Mouse (Mus musculus) forebrain, embryonic 16.5 days (tissue): ENCODE data around the gene Slc38a4. TPM values are rescaled to one million over a fixed set of nuclear protein-coding genes. Genes with fewer than 3 reads are reported as not detected.

Experiments used
- ATAC-seq: fragments of 200-750 bp; cut with Nextera tagmentation; 2 replicates; pipeline ENCODE4 v1.8.0; 2017; ENCODE audit warnings: mild to moderate bottlenecking, moderate library complexity
- H3K27ac ChIP-seq: fragments of 300-500 bp; sonication (generic); 2 replicates; pipeline ENCODE4 v1.5.1; 2014; ENCODE audit warnings: low read length, control low read depth
- H3K27me3 ChIP-seq: fragments of 300-500 bp; sonication (generic); replicated peaks from 2 replicates; pipeline ENCODE4 v1.6.1; 2014; ENCODE audit warnings: low read length; ENCODE audit not compliant: control insufficient read depth, insufficient read depth
- H3K36me3 ChIP-seq: fragments of 300-500 bp; sonication (generic); 2 replicates; pipeline ENCODE4 v1.6.1; 2014; ENCODE audit not compliant: control insufficient read depth, insufficient read depth
- H3K4me1 ChIP-seq: fragments of 300-500 bp; sonication (generic); replicated peaks from 2 replicates; pipeline ENCODE4 v1.6.1; 2014; ENCODE audit warnings: low read length; ENCODE audit not compliant: control insufficient read depth, insufficient read depth
- H3K4me2 ChIP-seq: fragments of 300-500 bp; sonication (generic); 2 replicates; pipeline ENCODE4 v1.6.1; 2014; ENCODE audit warnings: mild to moderate bottlenecking, low read length, control low read depth
- H3K4me3 ChIP-seq: fragments of 300-500 bp; sonication (generic); replicated peaks from 2 replicates; pipeline ENCODE4 v1.5.1; 2014; ENCODE audit warnings: mild to moderate bottlenecking, low read length, control low read depth
- H3K9ac ChIP-seq: fragments of 300-500 bp; sonication (generic); replicated peaks from 2 replicates; pipeline ENCODE4 v1.6.1; 2014; ENCODE audit warnings: low read depth, low read length, control low read depth
- H3K9me3 ChIP-seq: fragments of 300-500 bp; sonication (generic); 2 replicates; pipeline ENCODE4 v1.6.1; 2016; ENCODE audit warnings: low read length; ENCODE audit not compliant: control insufficient read depth
- WGBS: fragments of 180-500 bp; shearing (Covaris S2); extraction: QIAGEN DNeasy Blood & Tissue Kit; methylation state at CpG from one replicate; pipeline ENCODE4 v1.1.7; 2014; 5-methylcytosine and 5-hydroxymethylcytosine counted together
- polyA plus RNA-seq: library from polyadenylated mRNA; unstranded; fragments of >200 nt; fragmentation: Nextera tagmentation; extraction: Ambion mirVana; gene quantifications from 2 replicates; pipeline ENCODE4 v1.2.1, GENCODE M21; 2015

The Slc38a4 gene
- polyA plus RNA-seq, 1 experiment from 2014 or later = 3.7 TPM

- Histone ChIP-seq H3K4me1 (no peaks in the 10 kb centered on the region), H3K9me3 (no peaks in the 10 kb centered on the region), H3K36me3 (no peaks in the 10 kb centered on the region), H3K27ac (no peak overlapping the region), H3K4me3 (no peak overlapping the region), H3K27me3 (no peaks in the 10 kb centered on the region), H3K9ac (no peak overlapping the region), H3K4me2 (no peak overlapping the region)
- 81% methylated on average over 4 of the region's 4 CpGs for WGBS
- no peak for ATAC-seq
Observed at GRCm38 (mm10) chr15:96969792-96970191, 86.0 kb downstream of the Slc38a4 start.

DNA sequence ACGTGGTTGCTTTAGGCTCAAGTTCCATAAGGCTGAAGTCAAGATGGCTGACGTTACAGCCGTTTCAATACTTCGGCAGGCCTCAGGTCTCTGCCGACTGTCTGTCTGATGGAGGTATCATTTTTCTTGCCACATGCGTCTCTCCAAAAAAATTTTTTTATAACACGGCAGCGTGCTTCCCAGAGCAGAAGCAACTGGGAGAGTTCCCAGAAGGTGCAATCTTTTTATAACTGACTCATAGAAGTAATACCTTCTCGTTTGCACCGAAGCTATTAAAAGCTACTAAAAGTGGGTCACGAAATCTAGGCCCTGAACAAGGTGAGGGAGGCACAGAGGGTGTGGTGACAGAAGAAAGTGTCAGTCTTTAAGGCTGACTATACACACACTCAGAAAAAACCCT, 87.0 kb downstream of the Slc38a4 start:
- no peak for ATAC-seq
- no peak overlapping the region for H3K27ac ChIP-seq
- 88% methylated on average over 11 of the region's 11 CpGs for WGBS
- no peak overlapping the region for H3K9ac ChIP-seq
- no peaks in the 10 kb centered on the region for H3K4me1 ChIP-seq
- no peaks in the 10 kb centered on the region for H3K9me3 ChIP-seq
- no peak overlapping the region for H3K4me3 ChIP-seq
- no peaks in the 10 kb centered on the region for H3K36me3 ChIP-seq
- H3K4me2 ChIP-seq = no peak overlapping the region
- H3K27me3 ChIP-seq = no peaks in the 10 kb centered on the region

- Histone ChIP-seq H3K4me3 (no peak overlapping the region), H3K9me3 (peaks cover 3% of the 10 kb centered on the region; the same call in 1 of the 2 replicates), H3K4me1 (no peaks in the 10 kb centered on the region), H3K36me3 (no peaks in the 10 kb centered on the region), H3K27me3 (no peaks in the 10 kb centered on the region), H3K27ac (no peak overlapping the region), H3K4me2 (no peak overlapping the region), H3K9ac (no peak overlapping the region)
- ATAC-seq = no peak
- 86% methylated on average over 3 of the region's 3 CpGs for WGBS
Observed at GRCm38 (mm10) chr15:96966326-96966725, 89.4 kb downstream of the Slc38a4 start.

GRCm38 (mm10) chr15:96963735-96964134, 92.0 kb downstream of the Slc38a4 start:
- H3K4me3 ChIP-seq = no peak overlapping the region

GRCm38 (mm10) chr15:96963318-96963717, 92.4 kb downstream of the Slc38a4 start:
- 78% methylated on average over 8 of the region's 8 CpGs for WGBS

More at GRCm38 (mm10) chr15:96963735-96964134, 92.0 kb downstream of the Slc38a4 start:
- H3K4me1 ChIP-seq = no peaks in the 10 kb centered on the region
- H3K9me3 ChIP-seq = peaks cover 3% of the 10 kb centered on the region; the same call in 1 of the 2 replicates
- no peak overlapping the region for H3K4me2 ChIP-seq
- no peak for ATAC-seq
- 78% methylated on average over 10 of the region's 10 CpGs for WGBS
- no peak overlapping the region for H3K27ac ChIP-seq
- no peaks in the 10 kb centered on the region for H3K27me3 ChIP-seq
- no peaks in the 10 kb centered on the region for H3K36me3 ChIP-seq
- H3K9ac ChIP-seq = no peak overlapping the region

DNA sequence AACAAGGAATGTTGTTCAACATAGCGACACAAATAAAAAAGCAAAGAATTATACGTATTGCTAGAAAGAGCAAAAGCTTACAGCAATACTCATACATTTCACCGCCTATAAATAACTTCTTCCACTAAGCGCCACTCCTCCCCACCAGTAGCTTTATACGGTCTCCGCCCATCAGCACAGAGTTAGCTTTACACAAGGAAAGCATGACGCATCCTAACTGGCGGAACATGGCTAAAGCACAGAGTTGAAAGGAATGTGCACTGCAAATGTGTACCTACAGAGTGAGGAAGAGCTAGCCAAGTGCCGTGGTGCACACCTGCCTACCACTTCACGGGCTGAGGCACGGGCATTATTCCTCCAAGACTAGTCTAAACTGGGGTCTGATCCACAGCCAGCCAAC, 95.4 kb downstream of the Slc38a4 start:
- no peak overlapping the region for H3K9ac ChIP-seq
- H3K36me3 ChIP-seq = no peaks in the 10 kb centered on the region
- no peak for ATAC-seq
- H3K4me3 ChIP-seq = no peak overlapping the region
- H3K4me1 ChIP-seq = no peaks in the 10 kb centered on the region
- WGBS = 95% methylated on average over 11 of the region's 11 CpGs
- H3K4me2 ChIP-seq = no peak overlapping the region
- H3K27me3 ChIP-seq = no peaks in the 10 kb centered on the region
- no peak overlapping the region for H3K27ac ChIP-seq
- peaks cover 3% of the 10 kb centered on the region; the same call in 1 of the 2 replicates for H3K9me3 ChIP-seq

More at GRCm38 (mm10) chr15:96963318-96963717, 92.4 kb downstream of the Slc38a4 start:
- Histone ChIP-seq H3K4me3 (no peak overlapping the region), H3K27ac (no peak overlapping the region), H3K4me2 (no peak overlapping the region), H3K27me3 (no peaks in the 10 kb centered on the region), H3K9ac (no peak overlapping the region), H3K9me3 (peaks cover 3% of the 10 kb centered on the region; the same call in 1 of the 2 replicates), H3K36me3 (no peaks in the 10 kb centered on the region), H3K4me1 (no peaks in the 10 kb centered on the region)
- no peak for ATAC-seq

GRCm38 (mm10) chr15:96959247-96959646, 96.5 kb downstream of the Slc38a4 start:
- 25% methylated on average over 2 of the region's 2 CpGs for WGBS
- no peak; the same call in 1 of the 2 replicates for ATAC-seq

DNA sequence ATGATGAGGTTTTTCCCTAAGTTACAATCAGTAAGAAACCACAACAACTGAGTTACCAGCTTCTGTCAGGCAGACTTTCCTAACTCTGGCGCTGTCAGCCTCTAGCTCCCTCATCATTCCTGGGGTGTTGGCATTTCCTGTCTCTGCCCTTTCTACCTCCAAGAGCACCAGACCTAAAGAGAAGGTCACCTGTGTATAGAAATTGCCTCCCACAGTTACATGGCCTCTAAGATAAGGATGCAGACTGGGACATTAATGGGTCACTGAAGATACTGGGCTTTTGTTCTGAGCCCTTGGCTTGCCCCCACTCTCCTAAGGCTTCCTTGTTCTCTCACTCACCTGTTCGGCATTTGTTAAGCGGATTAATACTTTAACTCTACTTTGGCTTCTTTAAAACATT, 99.1 kb downstream of the Slc38a4 start:
- Histone ChIP-seq H3K36me3 (no peaks in the 10 kb centered on the region), H3K9me3 (no peaks in the 10 kb centered on the region; the same call in 1 of the 2 replicates), H3K27me3 (no peaks in the 10 kb centered on the region), H3K4me1 (no peaks in the 10 kb centered on the region; the same call in 1 of the 2 replicates), H3K4me2 (no peak overlapping the region), H3K4me3 (no peak overlapping the region), H3K9ac (no peak overlapping the region), H3K27ac (no peak overlapping the region)
- 84% methylated on average over 3 of the region's 3 CpGs for WGBS
- ATAC-seq = no peak

More at GRCm38 (mm10) chr15:96959247-96959646, 96.5 kb downstream of the Slc38a4 start:
- H3K9me3 ChIP-seq = peaks cover 3% of the 10 kb centered on the region; the same call in 1 of the 2 replicates
- no peak overlapping the region for H3K4me3 ChIP-seq
- no peak overlapping the region for H3K9ac ChIP-seq
- no peaks in the 10 kb centered on the region for H3K4me1 ChIP-seq
- no peak overlapping the region for H3K4me2 ChIP-seq
- no peaks in the 10 kb centered on the region for H3K27me3 ChIP-seq
- no peak overlapping the region for H3K27ac ChIP-seq
- H3K36me3 ChIP-seq = no peaks in the 10 kb centered on the region

DNA sequence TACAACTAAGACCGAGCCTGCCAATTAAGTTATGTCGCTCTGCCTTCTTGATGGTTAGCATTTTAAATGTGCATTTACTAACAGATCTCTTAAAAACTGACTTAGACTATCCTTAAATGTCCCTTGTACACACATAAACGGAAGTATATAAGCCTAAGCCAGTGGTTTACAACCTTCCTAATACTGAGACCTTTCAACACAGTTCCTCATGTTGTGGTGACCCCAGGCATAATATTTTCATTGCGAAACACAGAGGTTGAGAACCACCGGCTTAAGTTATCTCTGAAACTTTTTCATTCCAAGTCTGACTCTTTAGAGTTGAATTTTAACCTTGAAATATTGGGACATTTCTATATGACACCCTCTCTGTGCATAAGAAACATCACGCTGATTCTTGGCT, 101.4 kb downstream of the Slc38a4 start:
- WGBS = 92% methylated on average over 6 of the region's 6 CpGs
- Histone ChIP-seq H3K27ac (no peak overlapping the region), H3K4me1 (no peaks in the 10 kb centered on the region; the same call in 1 of the 2 replicates), H3K36me3 (no peaks in the 10 kb centered on the region), H3K4me2 (no peak overlapping the region), H3K4me3 (no peak overlapping the region), H3K27me3 (no peaks in the 10 kb centered on the region), H3K9ac (no peak overlapping the region), H3K9me3 (no peaks in the 10 kb centered on the region)
- no peak for ATAC-seq

DNA sequence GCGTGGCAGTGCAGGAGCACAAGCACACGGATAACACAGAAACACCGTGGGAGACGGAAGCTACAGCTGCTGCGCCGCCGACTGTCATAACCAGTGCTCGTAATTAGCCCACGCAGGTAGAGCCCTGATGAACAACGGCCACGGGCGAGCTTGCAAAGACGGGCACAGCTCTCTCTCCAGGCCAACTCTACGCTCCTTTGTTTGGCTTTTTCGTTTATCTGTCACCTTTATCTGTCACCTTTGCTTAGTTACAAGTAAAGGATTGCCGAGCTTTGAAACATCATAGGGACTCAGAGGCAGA, 101.9 kb downstream of the Slc38a4 start:
- H3K9ac ChIP-seq = peak overlapping the region; percentile 58
- H3K27ac ChIP-seq = no peak overlapping the region
- peak overlapping the region; percentile 38 for H3K4me3 ChIP-seq
- 57% methylated on average over 16 of the region's 16 CpGs for WGBS
- no peaks in the 10 kb centered on the region for H3K36me3 ChIP-seq
- H3K4me1 ChIP-seq = no peaks in the 10 kb centered on the region; the same call in 1 of the 2 replicates
- H3K9me3 ChIP-seq = no peaks in the 10 kb centered on the region
- no peaks in the 10 kb centered on the region for H3K27me3 ChIP-seq
- peak; percentile 62 for ATAC-seq
- peak overlapping the region; percentile 43 for H3K4me2 ChIP-seq
